In genomic region chr17:68236992-68237391, GRCm38 (mm10) we compare ENCODE assay signal across 24 mouse cellular contexts. TPM values are rescaled to one million over a fixed set of nuclear protein-coding genes. Genes with fewer than 3 reads are reported as not detected.
A peak's percentile ranks its signal among the peaks of the same experiment; 100 is the strongest.
DNase-seq lines count a peak whose midpoint lies in the region; ATAC-seq and TF ChIP-seq lines count a peak whose summit lies in the region.
"Had no signal": no experiment of that assay in that cellular context is flagged by ENCODE, and none has a peak within 500 bp of the region (broad histone marks: within the 10 kb centered on the region; RNA-seq: fewer than 3 reads in every experiment).

No protein-coding gene starts in this region.

- intact Hi-C loops in heart, adult 2 months (cut with DNase I) = no loop called here

- TF ChIP-seq POLR2A in heart, adult 2 months (IDR thresholded peaks at IDR 0.05; ENCODE audit: insufficient read depth, low read depth, low read length) = no peak

- ATAC-seq in liver, postnatal 0 days = no peak
- ATAC-seq: forebrain, embryonic 13.5 days; forebrain, postnatal 0 days; hindbrain, embryonic 16.5 days; Patski had no signal

- no peaks in the 10 kb centered on the region for H3K27me3 ChIP-seq in heart, embryonic 10.5 days (ENCODE audit: insufficient read depth, poor library complexity, severe bottlenecking)
- no peaks in the 10 kb centered on the region for H3K27me3 ChIP-seq in heart, adult 2 months (ENCODE audit: control insufficient read depth, insufficient read depth, low read length)
- H3K27me3 ChIP-seq in liver, postnatal 0 days (ENCODE audit: insufficient read depth, low read length) = no peaks in the 10 kb centered on the region
- H3K27me3 ChIP-seq: forebrain, embryonic 13.5 days; heart, embryonic 15.5 days; hindbrain, embryonic 12.5 days; Patski had no signal

- no peak for TF ChIP-seq EP300 in heart, adult 2 months (IDR thresholded peaks at IDR 0.05; ENCODE audit: insufficient read depth, low read depth, low read length)
- no peak for TF ChIP-seq EP300 in liver, postnatal 0 days (IDR thresholded peaks at IDR 0.05; ENCODE audit: low read depth)

- no peak overlapping the region for H3K9ac ChIP-seq in heart, adult 2 months (ENCODE audit: low read depth, low read length)
- H3K9ac ChIP-seq in liver, postnatal 0 days (replicated peaks) = no peak overlapping the region
- H3K9ac ChIP-seq: forebrain, embryonic 13.5 days; forebrain, postnatal 0 days; heart, embryonic 15.5 days; hindbrain, embryonic 12.5 days had no signal

- no peaks in the 10 kb centered on the region for H3K4me1 ChIP-seq in heart, embryonic 10.5 days
- H3K4me1 ChIP-seq in heart, adult 2 months (ENCODE audit: control insufficient read depth, insufficient read depth, low read length) = no peaks in the 10 kb centered on the region
- H3K4me1 ChIP-seq in liver, postnatal 0 days (ENCODE audit: insufficient read depth) = no peaks in the 10 kb centered on the region
- H3K4me1 ChIP-seq: embryonic facial prominence, embryonic 10.5 days; forebrain, embryonic 13.5 days; heart, embryonic 15.5 days; hindbrain, embryonic 12.5 days had no signal

- TF ChIP-seq CTCF in heart, adult 2 months (IDR thresholded peaks at IDR 0.05) = no peak
- no peak for TF ChIP-seq CTCF in liver, postnatal 0 days (IDR thresholded peaks at IDR 0.05; ENCODE audit: low read depth)

- no peaks in the 10 kb centered on the region for H3K79me2 ChIP-seq in heart, adult 2 months (replicated peaks; ENCODE audit: control insufficient read depth, insufficient read depth, low read length)

- DNase-seq in heart, embryonic 10.5 days (ENCODE audit: low spot score) = peak; percentile 80
- DNase-seq in heart, adult 2 months = no peak
- DNase-seq in liver (peak; percentile 4), ZHBTc4 (ENCODE audit: low read depth, low spot score) (peak; percentile 5)
- DNase-seq in liver, postnatal 0 days = no peak
- no peak for DNase-seq in cerebellum, postnatal 4 days (ENCODE audit: low spot score in 2 of 2)
- DNase-seq in frontal cortex, postnatal 25 days (ENCODE audit: low spot score in 2 of 2) = no peak
- DNase-seq: adrenal gland, adult 2 months; adrenal gland, postnatal 25 days; cerebellum, adult 18-20 months; cerebellum, adult 9-11 months; cerebellum, postnatal 36 days; forebrain, postnatal 0 days; gastrocnemius, adult 2 months; gastrocnemius, postnatal 25 days; heart, postnatal 4 days had no signal

- no peak overlapping the region for H3K27ac ChIP-seq in heart, embryonic 10.5 days
- H3K27ac ChIP-seq in heart, adult 2 months = no peak overlapping the region
- no peak overlapping the region for H3K27ac ChIP-seq in liver, postnatal 0 days (ENCODE audit: low read depth)
- H3K27ac ChIP-seq: embryonic facial prominence, embryonic 10.5 days; forebrain, embryonic 13.5 days; gastrocnemius, adult 2 months; heart, embryonic 15.5 days; hindbrain, embryonic 12.5 days had no signal

- H3K36me3 ChIP-seq in heart, embryonic 10.5 days = no peaks in the 10 kb centered on the region
- H3K36me3 ChIP-seq in heart, adult 2 months (ENCODE audit: control insufficient read depth, insufficient read depth, low read length) = no peaks in the 10 kb centered on the region
- H3K36me3 ChIP-seq in liver, postnatal 0 days (replicated peaks; ENCODE audit: insufficient read depth, low read length) = no peaks in the 10 kb centered on the region
- H3K36me3 ChIP-seq: embryonic facial prominence, embryonic 10.5 days; heart, embryonic 15.5 days; hindbrain, embryonic 12.5 days had no signal

- no peaks in the 10 kb centered on the region for H3K9me3 ChIP-seq in heart, embryonic 10.5 days
- no peaks in the 10 kb centered on the region for H3K9me3 ChIP-seq in liver, postnatal 0 days (ENCODE audit: low read length)
- H3K9me3 ChIP-seq: embryonic facial prominence, embryonic 10.5 days; forebrain, embryonic 13.5 days; heart, embryonic 15.5 days; hindbrain, embryonic 12.5 days had no signal

- 79% methylated on average over 12 of the region's 12 CpGs for WGBS in heart, embryonic 10.5 days
- 80% methylated on average over 12 of the region's 12 CpGs for WGBS in heart, adult 2 months
- 73% methylated on average over 12 of the region's 12 CpGs for WGBS in liver, postnatal 0 days (ENCODE audit: insufficient replicate concordance)

- H3K4me3 ChIP-seq in heart, embryonic 10.5 days = no peak overlapping the region
- no peak overlapping the region for H3K4me3 ChIP-seq in heart, adult 2 months
- H3K4me3 ChIP-seq in liver, postnatal 0 days (ENCODE audit: low read depth, low read length) = no peak overlapping the region
- H3K4me3 ChIP-seq: embryonic facial prominence, embryonic 10.5 days; forebrain, embryonic 13.5 days; gastrocnemius, adult 2 months; heart, embryonic 15.5 days; hindbrain, embryonic 12.5 days had no signal

- H3K4me2 ChIP-seq in liver, postnatal 0 days (ENCODE audit: low read depth, low read length) = no peak overlapping the region
- H3K4me2 ChIP-seq: forebrain, embryonic 13.5 days; heart, embryonic 15.5 days; hindbrain, embryonic 12.5 days had no signal

RNA-seq across cellular contexts. Expression of gene L3mbtl4, which starts 36.6 kb away (rescaled TPM):
- not detected in 2 replicates for polyA plus RNA-seq in heart, embryonic 10.5 days (2016; fragmentation: Nextera tagmentation; extraction: Ambion mirVana)
- total RNA-seq in heart, adult 2 months (2021) = not detected
- polyA plus RNA-seq in heart, adult 2 months (2012; rRNA removed) = 0.09 TPM in 1 of 2 replicates, not detected in the other
- not detected in 2 replicates for polyA plus RNA-seq in liver, postnatal 0 days (2015; fragmentation: Nextera tagmentation; extraction: Ambion mirVana)
- total RNA-seq: granulocyte monocyte progenitor cell, adult 5-6 weeks; heart, postnatal 4 days had no signal
- polyA plus RNA-seq: C2C12; heart, embryonic 15.5 days had no signal

Comparison
In these comparisons a context has a peak if more than half of its experiments do, and no peak if none do; other contexts are left out.
1. DNase-seq: peak in heart, embryonic 10.5 days (single experiment), liver (single experiment) and ZHBTc4 (single experiment); none in heart, adult 2 months (0 of 2), liver, postnatal 0 days (single experiment), cerebellum, postnatal 4 days (0 of 2) and frontal cortex, postnatal 25 days (0 of 2).